Mouse (Mus musculus) left cerebral cortex, adult 18-20 months (tissue): Measurements from ENCODE around the gene Ush1g. TPM values are rescaled to one million over a fixed set of nuclear protein-coding genes. Genes with fewer than 3 reads are reported as not detected.
A peak's percentile ranks its signal among the peaks of the same experiment; 100 is the strongest.

ENCODE experiments used
- DNase-seq, 2 experiments: peaks; one replicate each; pipeline ENCODE4 v3.0.0; 2021 to 2022; ENCODE audit warnings: low spot score in 2 of 2, mixed read lengths in 1 of 2
- total RNA-seq, 2 experiments: library from RNA; stranded (reverse); gene quantifications; 2 replicates each; pipeline ENCODE4 v1.2.3; 2021

Ush1g gene
- total RNA-seq, 2 experiments from 2014 or later: 0.26 to 0.52 TPM

DNA sequence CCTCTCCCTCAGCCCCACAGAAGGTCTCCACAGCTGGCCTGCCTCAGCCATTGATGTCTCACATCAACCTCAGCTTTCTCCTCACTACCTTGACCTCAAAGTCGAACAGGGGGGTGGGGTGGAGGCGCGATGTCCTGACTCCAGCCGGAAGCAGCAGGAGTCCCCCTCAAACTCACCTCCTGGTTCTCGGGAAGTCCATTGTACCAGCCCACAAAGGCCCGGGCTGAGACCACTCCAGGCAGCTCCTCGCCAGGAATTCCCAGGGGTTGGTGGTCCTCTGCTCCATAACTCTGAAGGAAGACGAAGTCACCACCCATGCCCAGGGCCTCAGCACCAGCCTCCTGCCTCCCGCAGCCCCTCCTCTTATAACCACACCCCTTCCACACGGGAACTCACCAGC is 50.4 kb downstream of the Ush1g start:
- DNase-seq: no peak

- DNase-seq: no peak
Measured at GRCm38 (mm10) chr11:115271052-115271451, 50.8 kb downstream of the Ush1g start.

- peak; percentile 85 to 89 for DNase-seq
Measured at GRCm38 (mm10) chr11:115270148-115270861, 51.5 kb downstream of the Ush1g start.

DNA sequence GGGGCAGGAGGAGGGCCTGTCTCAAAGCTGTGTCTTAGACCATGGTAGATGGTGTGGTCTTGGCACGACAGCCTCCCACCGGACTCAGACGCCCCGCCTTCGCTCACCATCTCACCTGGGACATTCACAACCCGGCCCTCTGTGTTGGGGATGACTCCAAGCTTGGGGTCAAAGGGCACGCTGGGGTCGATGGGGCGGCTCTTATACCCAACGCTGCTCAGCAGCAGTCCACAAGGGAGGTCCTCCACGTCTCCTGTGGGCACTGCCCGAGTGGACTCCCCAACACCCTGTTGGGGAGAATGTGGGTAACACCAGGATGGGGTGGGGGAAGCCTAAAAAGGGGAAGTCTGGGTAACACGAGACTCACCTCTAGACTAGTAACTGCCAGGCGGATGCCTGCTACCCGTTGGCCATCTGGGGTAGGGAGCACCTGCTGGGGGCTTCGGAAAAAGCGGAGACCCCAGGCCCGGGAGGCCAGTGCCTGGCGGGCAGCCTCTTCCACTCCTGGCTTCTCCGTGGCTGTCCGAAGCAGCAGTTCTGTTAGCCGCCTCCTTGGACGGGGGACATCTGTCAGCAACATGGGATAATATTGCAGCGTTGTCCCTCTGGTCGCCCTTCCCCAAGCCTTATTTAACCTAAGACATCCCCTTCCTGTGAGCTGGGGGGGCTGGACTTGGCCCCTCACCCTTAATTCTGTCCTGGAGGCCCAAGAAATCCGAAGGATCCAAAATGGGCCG is 52.3 kb downstream of the Ush1g start:
- DNase-seq: no peak

- no peak for DNase-seq
Measured at GRCm38 (mm10) chr11:115267958-115268357, 53.9 kb downstream of the Ush1g start.

GRCm38 (mm10) chr11:115267061-115267883 is 54.6 kb downstream of the Ush1g start, which contains the start of gene Grin2c:
Grin2c (minus strand) TSS chr11:115267243.
- no peak for DNase-seq

- no peak for DNase-seq
Measured at GRCm38 (mm10) chr11:115266400-115266778, 55.5 kb downstream of the Ush1g start.

DNA sequence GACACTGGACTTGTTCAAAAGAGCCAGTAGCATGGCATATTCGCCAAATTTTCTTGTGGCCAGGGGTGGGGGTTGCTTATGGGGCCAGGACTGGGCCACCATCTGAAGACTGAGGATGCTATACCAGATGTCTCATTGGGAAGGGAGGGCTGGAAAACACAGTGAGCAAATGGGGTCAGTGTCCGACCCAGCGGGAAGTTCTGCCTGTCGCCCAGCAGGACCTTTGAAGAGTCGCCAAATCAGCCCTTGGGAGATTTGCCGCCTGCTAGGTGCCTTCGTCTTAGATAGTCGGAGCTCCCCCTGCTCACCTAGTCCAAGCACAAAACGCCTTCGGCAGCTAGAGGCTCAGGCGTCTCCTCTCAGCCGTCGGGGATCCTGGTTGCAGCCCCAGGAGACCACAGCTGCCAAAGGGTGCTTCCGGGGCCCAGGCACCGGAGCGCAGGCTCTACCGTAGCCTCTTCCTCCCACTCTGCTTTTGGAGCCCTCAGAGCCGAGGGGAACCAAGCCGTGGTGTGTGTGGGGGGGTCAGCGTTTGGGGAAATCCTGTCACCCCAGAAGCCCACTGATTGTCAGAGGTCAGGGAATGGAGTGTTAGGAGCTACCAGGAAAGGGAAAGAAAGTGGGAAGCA is 56.0 kb downstream of the Ush1g start:
- DNase-seq: no peak

Other genes starting within 250 kb of the Ush1g start
- gene Rab37, start 230.6 kb downstream of the Ush1g start, total RNA-seq: 1 to 10 TPM; 3.3 to 3.8 TPM
- gene Cd300lf, start 188.0 kb downstream of the Ush1g start, total RNA-seq: under 1 TPM; 0.30 to 0.42 TPM
- 10 to 100 TPM; 60.9 to 68.1 TPM for gene Slc9a3r1, start 158.7 kb downstream of the Ush1g start, total RNA-seq
- 10 to 100 TPM; 14.9 to 16.2 TPM for gene Tmem104, start 134.6 kb downstream of the Ush1g start, total RNA-seq
- 10 to 100 TPM; 24.3 to 30.5 TPM for gene Nat9, start 134.2 kb downstream of the Ush1g start, total RNA-seq
- 10 to 100 TPM; 33.8 to 35.7 TPM for gene Grin2c, start 54.8 kb downstream of the Ush1g start, total RNA-seq
- gene Fdxr, start 45.0 kb downstream of the Ush1g start, total RNA-seq: 10 to 100 TPM; 13.1 to 18.1 TPM
- gene Fads6, start 24.4 kb downstream of the Ush1g start, total RNA-seq: 10 to 100 TPM; 14.6 to 15.5 TPM
- 1 to 10 TPM in 1 of 2 experiments, under 1 TPM in 1; 0.74 to 2.1 TPM for gene Otop2, start 14.9 kb downstream of the Ush1g start, total RNA-seq
- gene Otop3, start 12.7 kb upstream of the Ush1g start, total RNA-seq: under 1 TPM in 1 of 2 experiments, not detected in 1; 0.14 TPM
- 100 to 1,000 TPM; 111 to 114 TPM for gene Hid1, start 45.7 kb upstream of the Ush1g start, total RNA-seq
- gene Cdr2l, start 59.9 kb upstream of the Ush1g start, total RNA-seq: 10 to 100 TPM; 26.8 to 29.3 TPM
- 100 to 1,000 TPM; 111 to 122 TPM for gene Mrpl58, start 81.7 kb upstream of the Ush1g start, total RNA-seq
- 100 to 1,000 TPM; 453 to 457 TPM for gene Atp5h, start 97.9 kb upstream of the Ush1g start, total RNA-seq
- 10 to 100 TPM; 82.5 to 85.6 TPM for gene Kctd2, start 98.1 kb upstream of the Ush1g start, total RNA-seq
- not detected for gene Trim80, start 118.5 kb upstream of the Ush1g start, total RNA-seq
- not detected for gene Slc16a5, start 140.4 kb upstream of the Ush1g start, total RNA-seq
- gene Armc7, start 153.6 kb upstream of the Ush1g start, total RNA-seq: 10 to 100 TPM; 15.0 to 15.4 TPM
- 10 to 100 TPM; 62.2 to 63.3 TPM for gene Nt5c, start 169.8 kb upstream of the Ush1g start, total RNA-seq
- 100 to 1,000 TPM; 157 TPM for gene Jpt1, start 192.3 kb upstream of the Ush1g start, total RNA-seq
- 100 to 1,000 TPM; 272 to 305 TPM for gene Sumo2, start 214.2 kb upstream of the Ush1g start, total RNA-seq
- 10 to 100 TPM; 44.2 to 49.3 TPM for gene Nup85, start 242.4 kb upstream of the Ush1g start, total RNA-seq